In the genomic region with DNA sequence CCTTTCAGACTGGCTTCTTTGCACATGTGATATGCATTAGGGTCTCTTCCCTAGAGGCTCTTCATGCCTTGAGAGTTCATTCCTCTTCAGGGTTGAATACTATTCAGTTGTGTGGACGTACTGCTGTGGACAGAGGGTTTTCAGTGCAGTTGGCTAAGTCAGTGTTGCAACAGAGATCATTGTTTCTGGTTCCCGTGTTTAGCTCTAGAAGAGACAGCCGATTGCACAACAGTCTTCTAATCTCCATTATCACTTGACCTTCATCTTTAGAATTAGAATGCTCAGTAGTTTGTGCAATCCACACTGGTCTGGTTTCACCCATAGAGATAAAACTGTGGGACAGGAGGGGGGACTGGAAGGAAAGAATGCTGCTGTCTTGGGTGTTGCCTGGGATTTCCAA, we compare ENCODE assay signal across 13 mouse cellular contexts.
"Had no signal": no experiment of that assay in that cellular context is flagged by ENCODE, and none has a peak within 500 bp of the region (broad histone marks: within the 10 kb centered on the region; RNA-seq: fewer than 3 reads in every experiment).

No protein-coding gene starts in this region.

- DNase-seq: kidney, adult 8-10 months; kidney, postnatal 25 days; layer of hippocampus, adult 9-11 months; left cerebral cortex, postnatal 4 days; midbrain, embryonic 14.5 days; spleen, adult 18-20 months; thymus, adult 18-20 months; thymus, postnatal 14 days had no signal

- H3K4me3 ChIP-seq: limb, embryonic 13.5 days; liver, embryonic 15.5 days; lung, embryonic 15.5 days; midbrain, embryonic 10.5 days; neural tube, embryonic 12.5 days had no signal

- H3K4me1 ChIP-seq: lung, embryonic 15.5 days; midbrain, embryonic 10.5 days; neural tube, embryonic 12.5 days had no signal
